Mouse (Mus musculus) forebrain, postnatal 0 days (tissue): ENCODE data around the gene Nmrk2. TPM values are rescaled to one million over a fixed set of nuclear protein-coding genes. Genes with fewer than 3 reads are reported as not detected.

Source experiments
- ATAC-seq: fragments of 200-750 bp; cut with Nextera tagmentation; 2 replicates; pipeline ENCODE4 v1.8.0; 2017; ENCODE audit warnings: mild to moderate bottlenecking, moderate library complexity
- DNase-seq: peaks from one replicate; pipeline ENCODE4 v3.0.0-alpha.2; 2015
- H3K27ac ChIP-seq: fragments of 300-500 bp; sonication (generic); 2 replicates; pipeline ENCODE4 v1.5.1; 2014; ENCODE audit warnings: low read depth, mild to moderate bottlenecking, antibody characterized with exemption, low read length, moderate library complexity, mixed read lengths
- H3K27me3 ChIP-seq: fragments of 300-500 bp; sonication (generic); 2 replicates; pipeline ENCODE4 v1.6.1; 2014; ENCODE audit warnings: mild to moderate bottlenecking, low read length, mixed read lengths; ENCODE audit not compliant: insufficient read depth
- H3K36me3 ChIP-seq: fragments of 300-500 bp; sonication (generic); 2 replicates; pipeline ENCODE4 v1.6.1; 2014; ENCODE audit warnings: mild to moderate bottlenecking, moderate library complexity; ENCODE audit not compliant: insufficient read depth
- H3K4me1 ChIP-seq: fragments of 300-500 bp; sonication (generic); 2 replicates; pipeline ENCODE4 v1.6.1; 2014; ENCODE audit warnings: antibody characterized with exemption; ENCODE audit not compliant: insufficient read depth
- H3K4me2 ChIP-seq: fragments of 300-500 bp; sonication (generic); 2 replicates; pipeline ENCODE4 v1.6.1; 2014; ENCODE audit warnings: low read depth, mild to moderate bottlenecking, moderate library complexity
- H3K4me3 ChIP-seq: fragments of 300-500 bp; sonication (generic); 2 replicates; pipeline ENCODE4 v1.5.1; 2014; ENCODE audit warnings: low read depth, low read length, mixed read lengths
- H3K9ac ChIP-seq: fragments of 300-500 bp; sonication (generic); 2 replicates; pipeline ENCODE4 v1.6.1; 2014; ENCODE audit warnings: mild to moderate bottlenecking
- H3K9me3 ChIP-seq: fragments of 300-500 bp; sonication (generic); 2 replicates; pipeline ENCODE4 v1.6.1; 2016; ENCODE audit warnings: low read length
- CTCF ChIP-seq: sonication (generic); IDR thresholded peaks from 2 replicates; pipeline ENCODE4 v1.5.1; 2016; ENCODE audit warnings: antibody characterized with exemption, control low read depth, low read depth
- WGBS: fragments of 180-500 bp; shearing (Covaris S2); extraction: QIAGEN DNeasy Blood & Tissue Kit; methylation state at CpG from one replicate; pipeline ENCODE4 v1.1.7; 2014; 5-methylcytosine and 5-hydroxymethylcytosine counted together
- polyA plus RNA-seq: library from polyadenylated mRNA; unstranded; fragments of >200 nt; fragmentation: Nextera tagmentation; extraction: Ambion mirVana; gene quantifications from 2 replicates; pipeline ENCODE4 v1.2.1, GENCODE M21; 2015
- total RNA-seq: library from RNA; depleted of rRNA; stranded (reverse); fragments of >200 nt; gene quantifications from 2 replicates; pipeline ENCODE4 v1.2.3, GENCODE M21; 2014

Gene Nmrk2
- total and polyA plus RNA-seq, 2 experiments from 2014 or later = not detected

DNA sequence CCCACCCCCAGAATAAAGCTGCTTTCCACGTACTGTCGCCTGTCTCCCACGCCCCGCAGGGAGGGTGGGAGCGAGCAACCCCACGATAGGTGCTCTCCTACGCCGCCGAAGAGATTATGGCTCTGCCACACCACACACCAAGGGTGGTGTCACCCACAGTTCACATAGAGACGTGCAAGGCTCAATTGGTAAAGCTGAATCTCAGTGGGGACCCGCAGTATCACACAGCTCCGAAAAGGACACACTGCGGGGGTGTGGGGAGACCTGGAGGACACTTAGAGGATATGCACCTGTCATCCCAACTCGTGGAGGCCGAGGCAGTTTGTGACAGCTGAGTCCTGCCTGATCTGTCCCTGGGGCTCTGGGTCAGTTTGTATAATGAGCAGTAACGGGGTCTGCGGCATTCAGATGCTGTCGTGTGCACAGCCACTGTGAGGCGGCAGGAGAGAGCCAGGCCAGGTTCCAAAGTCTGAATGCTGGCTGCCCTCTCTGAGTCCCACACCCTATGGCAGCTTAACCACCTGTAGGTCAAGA lies 8.8 kb downstream of the Nmrk2 start:
- Histone ChIP-seq H3K27me3 (peaks cover 16% of the 10 kb centered on the region; the same call in 1 of the 2 replicates), H3K36me3 (peaks cover 13% of the 10 kb centered on the region; the same call in 1 of the 2 replicates), H3K4me1 (peaks cover 11% of the 10 kb centered on the region), H3K9me3 (no peaks in the 10 kb centered on the region), H3K9ac (peak overlapping the region; percentile 54), H3K4me2 (peak overlapping the region; percentile 95), H3K4me3 (peak overlapping the region; percentile 57), H3K27ac (peak overlapping the region; percentile 96)
- DNase-seq = no peak
- peak; percentile 54 for ATAC-seq
- TF ChIP-seq CTCF = no peak; the same call in 1 of the 2 replicates
- WGBS = 3% methylated on average over 19 of the region's 19 CpGs

DNA sequence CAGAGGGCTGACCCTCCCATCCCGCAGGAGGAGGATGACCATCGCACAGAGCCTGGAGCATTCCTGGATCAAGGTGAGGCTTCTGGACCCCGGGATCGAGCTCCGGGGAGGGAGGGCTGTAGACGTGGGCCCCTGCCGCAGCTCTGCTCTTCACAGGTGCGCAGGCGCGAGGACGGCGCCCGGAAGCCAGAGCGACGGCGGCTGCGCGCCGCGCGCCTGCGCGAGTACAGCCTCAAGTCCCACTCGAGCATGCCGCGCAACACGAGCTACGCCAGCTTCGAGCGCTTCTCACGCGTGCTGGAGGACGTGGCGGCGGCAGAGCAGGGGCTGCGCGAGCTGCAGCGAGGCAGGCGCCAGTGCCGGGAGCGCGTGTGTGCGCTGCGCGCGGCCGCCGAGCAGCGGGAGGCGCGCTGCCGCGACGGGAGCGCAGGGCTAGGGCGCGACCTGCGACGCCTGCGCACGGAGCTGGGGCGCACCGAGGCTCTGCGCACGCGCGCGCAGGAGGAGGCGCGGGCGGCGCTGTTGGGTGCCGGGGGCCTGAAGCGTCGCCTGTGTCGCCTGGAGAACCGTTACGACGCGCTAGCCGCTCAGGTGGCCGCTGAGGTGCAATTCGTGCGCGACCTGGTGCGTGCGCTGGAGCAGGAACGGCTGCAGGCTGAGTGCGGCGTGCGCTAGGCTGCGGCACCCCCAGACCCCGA lies 9.4 kb downstream of the Nmrk2 start:
- Histone ChIP-seq H3K27me3 (peaks cover 16% of the 10 kb centered on the region; the same call in 1 of the 2 replicates), H3K4me3 (peak overlapping the region; percentile 57), H3K4me2 (peak overlapping the region; percentile 95), H3K4me1 (peaks cover 11% of the 10 kb centered on the region), H3K9me3 (no peaks in the 10 kb centered on the region), H3K9ac (peak overlapping the region; percentile 54), H3K36me3 (peaks cover 13% of the 10 kb centered on the region; the same call in 1 of the 2 replicates), H3K27ac (peak overlapping the region; percentile 96)
- peak; percentile 93 for ATAC-seq
- peak; percentile 96 for DNase-seq
- WGBS = 2% methylated on average over 86 of the region's 93 CpGs
- peak; percentile 40; the same call in 1 of the 2 replicates for TF ChIP-seq CTCF

DNA sequence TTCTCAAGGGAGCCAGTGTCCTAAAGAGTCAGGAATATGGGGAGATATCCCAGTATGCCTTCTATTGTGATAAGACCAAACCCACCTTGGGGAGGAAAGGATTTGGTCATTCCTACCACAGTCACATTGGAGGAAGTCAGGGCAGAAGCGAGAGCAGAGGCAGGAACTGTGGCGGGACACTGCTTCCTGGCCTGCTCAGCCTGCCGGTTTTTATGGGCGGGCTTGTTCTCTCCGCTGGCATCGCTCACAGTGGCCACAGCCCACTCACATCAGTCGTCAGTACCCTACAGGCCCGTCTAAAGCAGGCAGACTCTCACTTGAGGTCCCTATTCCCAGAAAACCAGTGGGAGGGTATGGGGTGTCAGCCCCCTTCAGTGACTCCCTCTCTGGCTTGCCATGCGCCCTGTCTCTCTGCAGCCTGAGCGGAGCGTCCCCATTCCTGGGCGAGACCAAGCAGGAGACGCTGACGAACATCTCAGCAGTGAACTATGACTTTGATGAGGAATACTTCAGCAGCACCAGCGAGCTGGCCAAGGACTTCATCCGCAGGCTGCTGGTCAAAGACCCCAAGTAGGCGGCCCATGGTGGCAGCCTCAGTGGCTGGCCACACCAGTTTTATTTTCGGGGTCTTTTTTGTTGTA lies 10.4 kb downstream of the Nmrk2 start:
- H3K27ac ChIP-seq = peak overlapping the region; percentile 96; the same call in 1 of the 2 replicates
- H3K4me1 ChIP-seq = peaks cover 11% of the 10 kb centered on the region
- no peak for ATAC-seq
- no peak overlapping the region for H3K4me3 ChIP-seq
- no peaks in the 10 kb centered on the region for H3K9me3 ChIP-seq
- DNase-seq = no peak
- H3K27me3 ChIP-seq = peaks cover 16% of the 10 kb centered on the region; the same call in 1 of the 2 replicates
- no peak for TF ChIP-seq CTCF
- 91% methylated on average over 18 of the region's 18 CpGs for WGBS
- H3K36me3 ChIP-seq = peaks cover 19% of the 10 kb centered on the region; the same call in 1 of the 2 replicates
- no peak overlapping the region; the same call in 1 of the 2 replicates for H3K9ac ChIP-seq
- H3K4me2 ChIP-seq = peak overlapping the region; percentile 95; the same call in 1 of the 2 replicates

DNA sequence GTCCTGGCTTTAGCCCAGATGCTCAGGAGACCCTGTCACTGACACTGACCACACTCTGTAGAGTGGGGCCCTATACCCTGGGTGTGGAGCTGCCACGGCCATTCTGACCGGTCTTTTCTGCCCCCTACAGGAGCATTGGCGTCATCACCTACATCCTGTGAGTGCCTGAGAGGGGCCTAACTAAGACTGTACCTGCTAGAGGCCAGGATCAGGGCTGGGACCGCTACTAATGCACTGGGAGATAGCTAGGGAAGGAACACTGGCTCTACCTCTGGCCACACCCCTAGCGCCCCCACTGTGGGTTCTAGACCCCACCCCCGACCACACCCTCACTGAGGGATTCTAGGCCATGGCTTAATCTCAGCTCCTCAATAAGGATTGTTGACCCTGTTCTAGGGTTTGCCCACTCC lies 10.9 kb downstream of the Nmrk2 start:
- no peak overlapping the region for H3K4me2 ChIP-seq
- 64% methylated on average over 6 of the region's 6 CpGs for WGBS
- no peaks in the 10 kb centered on the region for H3K9me3 ChIP-seq
- H3K27ac ChIP-seq = no peak overlapping the region
- peaks cover 11% of the 10 kb centered on the region for H3K4me1 ChIP-seq
- no peak overlapping the region for H3K9ac ChIP-seq
- no peak for DNase-seq
- peak; percentile 45 for TF ChIP-seq CTCF
- peaks cover 19% of the 10 kb centered on the region; the same call in 1 of the 2 replicates for H3K36me3 ChIP-seq
- H3K4me3 ChIP-seq = no peak overlapping the region
- H3K27me3 ChIP-seq = peaks cover 15% of the 10 kb centered on the region; the same call in 1 of the 2 replicates
- ATAC-seq = no peak

DNA sequence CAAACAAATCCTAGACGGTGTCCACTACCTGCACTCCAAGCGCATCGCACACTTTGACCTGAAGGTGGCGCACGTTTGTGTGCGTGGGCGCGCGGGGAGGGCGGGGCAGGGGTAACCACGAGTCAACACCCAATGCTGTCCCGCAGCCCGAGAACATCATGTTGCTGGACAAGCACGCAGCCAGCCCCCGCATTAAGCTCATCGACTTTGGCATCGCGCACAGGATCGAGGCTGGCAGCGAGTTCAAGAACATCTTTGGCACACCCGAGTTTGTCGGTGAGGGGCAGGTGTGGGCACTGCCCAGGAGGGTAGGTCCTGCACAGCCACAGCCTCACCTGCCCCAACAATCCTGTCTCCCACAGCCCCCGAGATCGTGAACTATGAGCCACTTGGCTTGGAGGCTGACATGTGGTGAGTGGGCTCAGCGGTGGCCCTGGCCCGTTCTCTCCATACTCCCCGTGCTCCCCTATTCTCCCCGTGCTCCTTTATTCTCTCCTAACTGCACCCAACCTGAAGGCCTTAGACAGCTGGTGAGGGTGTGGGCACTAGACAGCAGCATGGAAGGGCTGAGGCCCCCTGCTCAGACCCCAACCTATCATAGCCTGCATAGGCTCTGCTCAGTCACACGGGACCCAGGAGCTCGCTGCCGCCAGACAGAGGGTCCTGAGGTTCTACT lies 11.5 kb downstream of the Nmrk2 start:
- no peak for DNase-seq

DNA sequence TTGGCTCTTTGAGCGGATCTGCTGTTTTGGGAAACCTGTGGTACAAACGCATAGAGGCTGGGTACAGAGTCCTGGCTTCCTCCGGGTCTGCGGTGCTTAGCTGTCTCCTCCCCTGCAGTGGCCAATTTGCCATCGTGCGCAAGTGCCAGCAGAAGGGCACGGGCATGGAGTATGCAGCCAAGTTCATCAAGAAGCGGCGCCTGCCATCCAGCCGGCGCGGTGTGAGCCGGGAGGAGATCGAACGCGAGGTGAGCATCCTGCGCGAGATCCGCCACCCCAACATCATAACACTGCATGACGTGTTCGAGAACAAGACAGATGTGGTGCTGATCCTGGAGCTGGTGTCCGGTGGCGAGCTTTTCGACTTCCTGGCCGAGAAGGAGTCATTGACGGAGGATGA lies 12.0 kb downstream of the Nmrk2 start:
- no peak overlapping the region for H3K4me2 ChIP-seq
- no peaks in the 10 kb centered on the region for H3K9me3 ChIP-seq
- H3K9ac ChIP-seq = no peak overlapping the region
- TF ChIP-seq CTCF = no peak
- H3K4me3 ChIP-seq = no peak overlapping the region
- peaks cover 11% of the 10 kb centered on the region for H3K4me1 ChIP-seq
- DNase-seq = no peak
- no peak overlapping the region for H3K27ac ChIP-seq
- whole genome bisulfite sequencing = 83% methylated on average over 26 of the region's 26 CpGs
- no peak for ATAC-seq
- H3K27me3 ChIP-seq = 0 out of 2 replicates have a peak, but pooled peaks cover 7% of the 10 kb centered on the region
- peaks cover 29% of the 10 kb centered on the region for H3K36me3 ChIP-seq

More for the DNA sequence above, 11.5 kb downstream of the Nmrk2 start:
- 71% methylated on average over 31 of the region's 31 CpGs for WGBS
- Histone ChIP-seq H3K27ac (no peak overlapping the region), H3K9me3 (no peaks in the 10 kb centered on the region), H3K4me1 (peaks cover 11% of the 10 kb centered on the region), H3K36me3 (peaks cover 23% of the 10 kb centered on the region), H3K27me3 (peaks cover 12% of the 10 kb centered on the region; the same call in 1 of the 2 replicates), H3K4me3 (no peak overlapping the region), H3K4me2 (no peak overlapping the region), H3K9ac (no peak overlapping the region)
- no peak for ATAC-seq
- peak; percentile 62 for TF ChIP-seq CTCF
